Mouse (Mus musculus): Measurements from ENCODE around the gene Dnajb2. TPM values are rescaled to one million over a fixed set of nuclear protein-coding genes. Genes with fewer than 3 reads are reported as not detected.

Gene Dnajb2
- polyA plus RNA-seq, 1 experiment from 2014 or later, result 42.8 TPM

Small RNA genes lying within 50 kb of the gene (microRNA-seq; reads per million reads assigned to microRNA genes)
- not detected for gene Gm27943

Other genes starting within 250 kb of the Dnajb2 start
- 12.0 and 12.1 TPM in 2 replicates for gene Nhej1, start 111.2 kb upstream of the Dnajb2 start, polyA plus RNA-seq (2016; fragmentation: Nextera tagmentation; extraction: Ambion mirVana)
- 0.10 TPM in 1 of 2 replicates, not detected in the other for gene Slc23a3, start 102.5 kb upstream of the Dnajb2 start, polyA plus RNA-seq (2016; fragmentation: Nextera tagmentation; extraction: Ambion mirVana)
- gene Cnppd1, start 93.7 kb upstream of the Dnajb2 start, polyA plus RNA-seq (2016; fragmentation: Nextera tagmentation; extraction: Ambion mirVana), result 40.4 and 41.1 TPM in 2 replicates
- gene Retreg2, start 93.6 kb upstream of the Dnajb2 start, polyA plus RNA-seq (2016; fragmentation: Nextera tagmentation; extraction: Ambion mirVana), result 36.9 and 38.0 TPM in 2 replicates
- gene Zfand2b, start 67.8 kb upstream of the Dnajb2 start, polyA plus RNA-seq (2016; fragmentation: Nextera tagmentation; extraction: Ambion mirVana), result 34.9 and 37.1 TPM in 2 replicates
- gene Abcb6, start 56.0 kb upstream of the Dnajb2 start, polyA plus RNA-seq (2016; fragmentation: Nextera tagmentation; extraction: Ambion mirVana), result 36.3 and 41.1 TPM in 2 replicates
- gene Ankzf1, start 44.3 kb upstream of the Dnajb2 start, polyA plus RNA-seq (2016; fragmentation: Nextera tagmentation; extraction: Ambion mirVana), result 26.6 and 27.8 TPM in 2 replicates
- gene Atg9a, start 44.2 kb upstream of the Dnajb2 start, polyA plus RNA-seq (2016; fragmentation: Nextera tagmentation; extraction: Ambion mirVana), result 22.0 and 24.1 TPM in 2 replicates
- 19.3 and 20.6 TPM in 2 replicates for gene Glb1l, start 25.6 kb upstream of the Dnajb2 start, polyA plus RNA-seq (2016; fragmentation: Nextera tagmentation; extraction: Ambion mirVana)
- gene Stk16, start 25.6 kb upstream of the Dnajb2 start, polyA plus RNA-seq (2016; fragmentation: Nextera tagmentation; extraction: Ambion mirVana), result 131 and 134 TPM in 2 replicates
- gene Tuba4a, start 16.5 kb upstream of the Dnajb2 start, polyA plus RNA-seq (2016; fragmentation: Nextera tagmentation; extraction: Ambion mirVana), result 14.5 and 15.8 TPM in 2 replicates
- not detected in 2 replicates for gene A630095N17Rik, start 4.3 kb upstream of the Dnajb2 start, polyA plus RNA-seq (2016; fragmentation: Nextera tagmentation; extraction: Ambion mirVana)
- gene Ptprn, start 28.1 kb downstream of the Dnajb2 start, polyA plus RNA-seq (2016; fragmentation: Nextera tagmentation; extraction: Ambion mirVana), result 0.20 and 0.35 TPM in 2 replicates
- gene Resp18, start 42.0 kb downstream of the Dnajb2 start, polyA plus RNA-seq (2016; fragmentation: Nextera tagmentation; extraction: Ambion mirVana), result 0.83 TPM in 1 of 2 replicates, not detected in the other
- 111 TPM in 2 replicates for gene Dnpep, start 81.6 kb downstream of the Dnajb2 start, polyA plus RNA-seq (2016; fragmentation: Nextera tagmentation; extraction: Ambion mirVana)
- gene Des, start 123.9 kb downstream of the Dnajb2 start, polyA plus RNA-seq (2016; fragmentation: Nextera tagmentation; extraction: Ambion mirVana), result 23.5 and 25.3 TPM in 2 replicates
- 30.4 and 30.7 TPM in 2 replicates for gene Speg, start 138.9 kb downstream of the Dnajb2 start, polyA plus RNA-seq (2016; fragmentation: Nextera tagmentation; extraction: Ambion mirVana)
- gene Gmppa, start 199.5 kb downstream of the Dnajb2 start, polyA plus RNA-seq (2016; fragmentation: Nextera tagmentation; extraction: Ambion mirVana), result 49.1 and 61.0 TPM in 2 replicates
- gene Asic4, start 214.0 kb downstream of the Dnajb2 start, polyA plus RNA-seq (2016; fragmentation: Nextera tagmentation; extraction: Ambion mirVana), result 0.50 and 0.78 TPM in 2 replicates
- 22.1 and 27.1 TPM in 2 replicates for gene Chpf, start 242.9 kb downstream of the Dnajb2 start, polyA plus RNA-seq (2016; fragmentation: Nextera tagmentation; extraction: Ambion mirVana)
- 0.36 and 0.74 TPM in 2 replicates for gene Tmem198, start 243.1 kb downstream of the Dnajb2 start, polyA plus RNA-seq (2016; fragmentation: Nextera tagmentation; extraction: Ambion mirVana)